Mouse (Mus musculus): ENCODE measurements around the gene Mtap. TPM values are rescaled to one million over a fixed set of nuclear protein-coding genes. Genes with fewer than 3 reads are reported as not detected.
A peak's percentile ranks its signal among the peaks of the same experiment; 100 is the strongest.

Gene Mtap
- polyA plus RNA-seq, 1 experiment, result not detected

DNA sequence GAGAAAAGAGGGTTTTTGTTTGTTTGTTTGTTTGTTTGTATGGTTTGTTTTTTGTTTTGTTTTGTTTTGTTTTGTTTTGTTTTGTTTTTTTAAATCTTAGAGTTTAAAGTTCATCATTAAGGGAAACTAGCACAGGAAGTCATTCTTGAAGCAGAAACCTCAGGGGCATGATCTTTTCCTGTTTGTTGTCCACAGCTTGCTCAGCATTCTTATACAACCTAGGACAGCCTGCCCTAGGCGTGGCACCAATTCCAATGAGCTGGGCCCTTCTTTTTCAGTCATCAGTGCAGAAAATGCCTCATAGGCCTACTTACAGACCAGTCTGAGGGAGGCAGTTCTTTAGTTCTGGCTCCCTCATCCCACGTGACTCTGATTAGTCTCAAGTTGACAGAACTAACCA lies 30.4 kb upstream of the Mtap start:
- TF ChIP-seq POLR2A (IDR thresholded peaks at IDR 0.05; ENCODE audit: insufficient read depth, low read depth, low read length), result no peak
- no peak for TF ChIP-seq CTCF (IDR thresholded peaks at IDR 0.05; ENCODE audit: insufficient read depth, low read depth, low read length)
- Histone ChIP-seq H3K4me3 (ENCODE audit: insufficient read depth, low read depth, low read length) (no peak overlapping the region), H3K4me1 (ENCODE audit: control insufficient read depth, insufficient read depth, low read length) (no peaks in the 10 kb centered on the region), H3K27ac (ENCODE audit: insufficient read depth, low read depth, low read length) (no peak overlapping the region)
- WGBS, result 91% methylated on average over 2 of the region's 2 CpGs

GRCm38 (mm10) chr4:89112168-89112710 lies 24.7 kb upstream of the Mtap start:
- WGBS, result 87% methylated on average over 11 of the region's 11 CpGs
- Histone ChIP-seq H3K4me1 (ENCODE audit: control insufficient read depth, insufficient read depth, low read length) (no peaks in the 10 kb centered on the region), H3K27ac (ENCODE audit: insufficient read depth, low read depth, low read length) (no peak overlapping the region), H3K4me3 (ENCODE audit: insufficient read depth, low read depth, low read length) (no peak overlapping the region)
- TF ChIP-seq POLR2A (IDR thresholded peaks at IDR 0.05; ENCODE audit: insufficient read depth, low read depth, low read length) (no peak), CTCF (IDR thresholded peaks at IDR 0.05; ENCODE audit: insufficient read depth, low read depth, low read length) (no peak)

DNA sequence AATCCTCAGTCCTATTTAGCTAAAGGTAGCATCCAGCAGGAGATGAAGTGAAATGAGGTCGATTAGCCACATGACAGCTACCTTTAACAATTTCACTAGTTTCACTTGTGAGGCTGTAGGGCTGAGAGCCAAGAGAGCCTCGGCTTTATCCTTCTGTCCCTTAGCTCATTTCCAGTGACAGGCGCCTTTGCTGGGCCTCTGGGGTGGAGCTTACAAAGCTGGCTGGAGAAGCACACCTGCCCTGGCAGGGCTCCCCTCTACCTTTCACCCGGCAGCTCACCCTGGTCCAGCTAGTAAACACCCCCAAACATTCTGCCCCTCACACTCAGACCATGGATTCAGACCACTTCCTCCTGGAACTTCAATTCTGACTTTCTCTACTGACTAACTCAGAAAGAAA lies 24.1 kb upstream of the Mtap start:
- Histone ChIP-seq H3K4me1 (ENCODE audit: control insufficient read depth, insufficient read depth, low read length) (no peaks in the 10 kb centered on the region), H3K4me3 (ENCODE audit: insufficient read depth, low read depth, low read length) (no peak overlapping the region), H3K27ac (ENCODE audit: insufficient read depth, low read depth, low read length) (no peak overlapping the region)
- 63% methylated on average over 4 of the region's 4 CpGs for WGBS
- TF ChIP-seq POLR2A (IDR thresholded peaks at IDR 0.05; ENCODE audit: insufficient read depth, low read depth, low read length) (no peak), CTCF (IDR thresholded peaks at IDR 0.05; ENCODE audit: insufficient read depth, low read depth, low read length) (no peak)

DNA sequence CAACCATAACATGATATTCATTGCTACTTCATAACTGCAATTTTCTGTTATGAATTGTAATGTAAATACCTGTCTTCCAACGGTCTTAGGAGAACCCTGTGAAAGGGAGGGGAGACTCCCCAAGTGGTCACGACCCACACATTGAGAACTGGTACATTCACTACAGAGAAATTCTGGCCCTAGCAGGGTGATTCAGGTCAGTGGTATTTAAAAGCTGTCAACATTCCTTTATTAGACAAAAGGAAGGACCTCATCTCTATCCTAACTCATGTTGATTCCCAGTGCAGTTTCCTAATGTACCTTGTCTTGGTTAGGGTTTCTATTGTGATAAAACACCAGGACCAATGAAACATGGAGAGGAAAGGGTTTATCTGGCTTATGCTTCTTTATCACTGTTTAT lies 20.9 kb upstream of the Mtap start:
- no peak overlapping the region for H3K4me3 ChIP-seq (ENCODE audit: insufficient read depth, low read depth, low read length)
- H3K4me1 ChIP-seq (ENCODE audit: control insufficient read depth, insufficient read depth, low read length), result no peaks in the 10 kb centered on the region
- H3K27ac ChIP-seq (ENCODE audit: insufficient read depth, low read depth, low read length), result no peak overlapping the region
- 86% methylated on average over 2 of the region's 2 CpGs for WGBS
- TF ChIP-seq CTCF (IDR thresholded peaks at IDR 0.05; ENCODE audit: insufficient read depth, low read depth, low read length) (no peak), POLR2A (IDR thresholded peaks at IDR 0.05; ENCODE audit: insufficient read depth, low read depth, low read length) (no peak)

DNA sequence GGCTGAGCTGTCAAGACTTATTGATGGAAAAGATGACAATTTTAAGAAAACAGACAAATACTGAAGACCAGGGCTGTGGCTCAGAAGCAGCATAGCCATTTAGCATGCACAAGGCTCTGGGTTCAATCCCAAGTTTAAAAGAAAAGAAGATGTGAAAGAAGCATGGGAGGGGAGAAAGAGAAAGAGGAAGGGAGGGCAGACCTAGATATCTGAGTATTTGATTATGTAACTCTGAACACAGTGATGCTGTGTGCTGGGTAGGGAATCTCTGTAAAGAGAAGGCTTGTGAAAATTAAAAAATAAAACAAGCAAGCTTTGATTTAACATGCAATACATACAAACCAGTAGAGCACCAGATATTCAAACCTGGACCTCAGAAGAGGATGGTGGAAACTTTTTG lies 17.0 kb upstream of the Mtap start:
- Histone ChIP-seq H3K4me1 (ENCODE audit: control insufficient read depth, insufficient read depth, low read length) (no peaks in the 10 kb centered on the region), H3K27ac (ENCODE audit: insufficient read depth, low read depth, low read length) (no peak overlapping the region), H3K4me3 (ENCODE audit: insufficient read depth, low read depth, low read length) (no peak overlapping the region)
- no peak for TF ChIP-seq POLR2A (IDR thresholded peaks at IDR 0.05; ENCODE audit: insufficient read depth, low read depth, low read length)
- no peak for TF ChIP-seq CTCF (IDR thresholded peaks at IDR 0.05; ENCODE audit: insufficient read depth, low read depth, low read length)

- Histone ChIP-seq H3K27ac (ENCODE audit: insufficient read depth, low read depth, low read length) (no peak overlapping the region), H3K4me3 (ENCODE audit: insufficient read depth, low read depth, low read length) (no peak overlapping the region), H3K4me1 (ENCODE audit: control insufficient read depth, insufficient read depth, low read length) (no peaks in the 10 kb centered on the region)
- TF ChIP-seq POLR2A (IDR thresholded peaks at IDR 0.05; ENCODE audit: insufficient read depth, low read depth, low read length) (no peak), CTCF (IDR thresholded peaks at IDR 0.05; ENCODE audit: insufficient read depth, low read depth, low read length) (no peak)
- 96% methylated on average over 5 of the region's 5 CpGs for WGBS
These were observed 16.6 kb upstream of the Mtap start for GRCm38 (mm10) chr4:89120353-89120752.

- no peaks in the 10 kb centered on the region for H3K4me1 ChIP-seq (ENCODE audit: control insufficient read depth, insufficient read depth, low read length)
- no peak for TF ChIP-seq POLR2A (IDR thresholded peaks at IDR 0.05; ENCODE audit: insufficient read depth, low read depth, low read length)
- no peak for TF ChIP-seq CTCF (IDR thresholded peaks at IDR 0.05; ENCODE audit: insufficient read depth, low read depth, low read length)
- H3K4me3 ChIP-seq (ENCODE audit: insufficient read depth, low read depth, low read length), result no peak overlapping the region
- H3K27ac ChIP-seq (ENCODE audit: insufficient read depth, low read depth, low read length), result no peak overlapping the region
- 87% methylated on average over 16 of the region's 16 CpGs for WGBS
These were observed 13.3 kb upstream of the Mtap start for GRCm38 (mm10) chr4:89123446-89124243.

DNA sequence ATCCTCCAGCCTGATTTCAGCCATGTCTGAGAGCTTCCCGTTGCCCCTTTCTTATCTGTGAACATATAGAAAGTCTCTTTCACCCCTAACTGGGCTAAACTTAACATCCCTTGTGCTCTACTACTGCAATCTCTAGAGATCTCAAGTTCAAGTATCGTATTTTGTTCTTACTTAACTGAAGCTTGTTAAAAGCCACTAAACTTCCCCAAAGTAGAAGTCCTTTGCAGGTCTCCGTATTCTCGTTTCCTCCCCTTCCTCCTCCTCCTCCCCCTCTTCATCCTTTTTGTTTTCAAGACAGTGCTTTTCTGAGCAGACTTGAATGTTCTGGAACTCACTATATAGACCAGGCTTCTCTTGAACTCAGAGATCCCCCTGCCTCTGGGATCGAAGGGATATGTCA lies 9.2 kb upstream of the Mtap start:
- no peak overlapping the region for H3K4me3 ChIP-seq (ENCODE audit: insufficient read depth, low read depth, low read length)
- 62% methylated on average over 5 of the region's 5 CpGs for WGBS
- TF ChIP-seq CTCF (IDR thresholded peaks at IDR 0.05; ENCODE audit: insufficient read depth, low read depth, low read length), result no peak
- H3K4me1 ChIP-seq (ENCODE audit: control insufficient read depth, insufficient read depth, low read length), result no peaks in the 10 kb centered on the region
- no peak overlapping the region for H3K27ac ChIP-seq (ENCODE audit: insufficient read depth, low read depth, low read length)

DNA sequence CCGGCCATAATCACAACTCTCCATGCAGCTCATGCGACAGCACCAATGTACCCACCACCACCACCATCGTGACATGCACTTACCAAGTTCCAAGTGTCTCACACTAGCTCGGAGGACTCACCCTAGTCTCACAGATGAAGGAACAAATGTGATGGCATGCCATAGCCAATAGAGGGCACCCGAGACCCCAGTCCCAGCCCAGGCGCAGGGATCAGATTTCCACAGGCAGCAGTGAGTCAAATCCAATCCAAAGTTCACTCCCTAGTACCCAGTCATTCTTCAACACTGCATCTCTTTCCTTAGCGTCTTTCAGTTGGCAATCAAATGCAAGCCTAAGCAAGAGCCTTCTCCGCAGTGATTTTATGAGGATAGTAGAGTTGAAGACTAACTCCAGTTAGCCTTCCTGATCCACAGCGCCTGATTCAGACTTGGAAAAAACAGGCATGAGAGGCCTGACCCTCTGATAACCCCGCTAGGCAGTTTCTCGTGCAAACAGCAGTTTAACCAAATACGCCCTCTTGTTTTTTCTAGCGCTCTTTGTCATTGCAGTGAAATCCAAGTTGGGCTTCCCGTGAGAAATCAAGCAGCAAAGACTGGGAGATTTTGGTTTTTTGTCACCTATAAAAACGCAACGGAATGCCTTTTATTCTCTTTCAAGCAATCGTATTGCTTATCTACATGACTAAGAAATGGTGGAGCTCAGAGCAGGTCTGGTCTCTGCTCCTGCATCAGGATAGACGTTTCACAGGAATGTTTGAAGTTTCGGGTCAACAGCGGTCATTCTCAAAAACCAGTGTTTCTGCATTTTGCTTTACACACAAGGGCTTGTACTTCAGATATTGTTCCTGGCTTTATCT lies 8.6 kb upstream of the Mtap start:
- no peak overlapping the region for H3K27ac ChIP-seq (ENCODE audit: insufficient read depth, low read depth, low read length)
- TF ChIP-seq CTCF (IDR thresholded peaks at IDR 0.05; ENCODE audit: insufficient read depth, low read depth, low read length) (peak; percentile 39; the same call in 1 of the 2 replicates), POLR2A (IDR thresholded peaks at IDR 0.05; ENCODE audit: insufficient read depth, low read depth, low read length) (no peak)
- no peaks in the 10 kb centered on the region for H3K4me1 ChIP-seq (ENCODE audit: control insufficient read depth, insufficient read depth, low read length)
- H3K4me3 ChIP-seq (ENCODE audit: insufficient read depth, low read depth, low read length), result no peak overlapping the region
- 41% methylated on average over 20 of the region's 20 CpGs for WGBS
